8 mouse cellular contexts compared by ENCODE assay signal in the genomic region with DNA sequence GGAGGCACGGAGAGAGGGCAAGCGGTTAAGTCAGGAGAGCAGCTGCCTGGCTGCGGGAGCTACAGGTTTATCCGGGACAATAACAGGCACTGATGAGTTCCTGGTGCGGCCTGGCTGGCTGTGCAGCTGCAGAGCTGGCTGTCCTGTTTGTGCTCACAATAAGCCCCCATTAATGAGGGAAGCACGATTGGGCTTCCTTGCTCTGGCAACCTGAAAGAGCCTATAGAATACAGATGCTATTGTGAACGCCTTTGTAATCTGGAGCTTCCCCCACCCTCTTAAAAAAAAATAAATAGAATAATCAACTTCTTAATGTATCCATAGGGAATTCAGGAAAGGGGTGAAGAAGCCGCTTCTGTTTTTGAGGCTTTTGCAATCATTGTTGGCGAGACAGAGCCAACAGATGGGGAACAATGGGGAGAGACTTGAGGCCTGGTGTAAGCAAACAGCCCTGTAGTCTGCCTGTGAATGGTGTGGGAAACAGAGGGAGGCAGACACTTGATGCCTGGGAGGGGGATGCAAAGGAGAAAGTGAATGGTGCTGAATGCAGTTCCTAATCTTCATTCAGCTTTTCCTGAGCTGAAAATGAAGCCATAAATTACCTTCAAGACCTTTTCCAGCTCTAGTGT. TPM values are rescaled to one million over a fixed set of nuclear protein-coding genes. Genes with fewer than 3 reads are reported as not detected.
DNase-seq lines count a peak whose midpoint lies in the region; ATAC-seq and TF ChIP-seq lines count a peak whose summit lies in the region.

No protein-coding gene starts in this region.

- peak overlapping the region; percentile 55 for H3K4me2 ChIP-seq in heart, embryonic 15.5 days
- peak overlapping the region; percentile 47 for H3K4me2 ChIP-seq in forebrain, embryonic 14.5 days (ENCODE audit: low read length)

- no peak overlapping the region for H3K27ac ChIP-seq in heart, embryonic 15.5 days
- peak overlapping the region; percentile 94 for H3K27ac ChIP-seq in forebrain, embryonic 14.5 days (ENCODE audit: low read depth, low read length)
- H3K27ac ChIP-seq in midbrain, embryonic 10.5 days (replicated peaks), result peak overlapping the region; percentile 85

- 0 out of 2 replicates have a peak, but pooled peaks have one; percentile 11 for TF ChIP-seq POLR2A in brain, embryonic 14.5 days (IDR thresholded peaks at IDR 0.05; ENCODE audit: borderline replicate concordance, extremely low read depth, insufficient read depth, insufficient read length, poor library complexity, severe bottlenecking)

- peaks cover 20% of the 10 kb centered on the region for H3K4me1 ChIP-seq in heart, embryonic 15.5 days (replicated peaks)
- H3K4me1 ChIP-seq in forebrain, embryonic 14.5 days (ENCODE audit: control insufficient read depth, insufficient read depth, low read length), result peaks cover 41% of the 10 kb centered on the region
- peaks cover 65% of the 10 kb centered on the region for H3K4me1 ChIP-seq in midbrain, embryonic 10.5 days

- DNase-seq in heart, postnatal 25 days (ENCODE audit: low spot score), result no peak
- peak; percentile 92 for DNase-seq in brain, embryonic 14.5 days (ENCODE audit: low read depth)
- DNase-seq in forebrain, embryonic 14.5 days (ENCODE audit: low spot score), result peak; percentile 81
- DNase-seq in midbrain, embryonic 10.5 days (ENCODE audit: low spot score), result peak; percentile 79
- no peak for DNase-seq in ovary, postnatal 14 days (ENCODE audit: low spot score)
- DNase-seq in frontal cortex, postnatal 10 days (ENCODE audit: low spot score in 2 of 2), result no peak
- no peak for DNase-seq in frontal cortex, postnatal 25 days (ENCODE audit: low spot score in 2 of 2)

- intact Hi-C loops in heart, postnatal 25 days (cut with DNase I), result loop anchor here (5.0 kb wide), 4 partner anchors 83 to 823 kb away; a partner anchor contains a TSS

- no peaks in the 10 kb centered on the region for H3K9me3 ChIP-seq in heart, embryonic 15.5 days (replicated peaks)
- no peaks in the 10 kb centered on the region for H3K9me3 ChIP-seq in forebrain, embryonic 14.5 days (replicated peaks; ENCODE audit: control insufficient read depth, low read length)
- no peaks in the 10 kb centered on the region for H3K9me3 ChIP-seq in midbrain, embryonic 10.5 days (replicated peaks)

- no peaks in the 10 kb centered on the region for H3K27me3 ChIP-seq in heart, embryonic 15.5 days
- no peaks in the 10 kb centered on the region for H3K27me3 ChIP-seq in forebrain, embryonic 14.5 days (replicated peaks; ENCODE audit: control insufficient read depth, insufficient read depth, low read length)
- H3K27me3 ChIP-seq in midbrain, embryonic 10.5 days (ENCODE audit: low read depth, poor library complexity, severe bottlenecking), result peaks cover 7% of the 10 kb centered on the region; the same call in 1 of the 2 replicates

- 42% methylated on average over 9 of the region's 9 CpGs for WGBS in heart, embryonic 15.5 days
- 2% methylated on average over 9 of the region's 9 CpGs for WGBS in forebrain, embryonic 14.5 days
- 4% methylated on average over 9 of the region's 9 CpGs for WGBS in midbrain, embryonic 10.5 days

- H3K36me3 ChIP-seq in heart, embryonic 15.5 days, result no peaks in the 10 kb centered on the region
- H3K36me3 ChIP-seq in forebrain, embryonic 14.5 days (ENCODE audit: control insufficient read depth, insufficient read depth, low read length), result no peaks in the 10 kb centered on the region
- H3K36me3 ChIP-seq in midbrain, embryonic 10.5 days, result no peaks in the 10 kb centered on the region

- ATAC-seq in heart, embryonic 15.5 days (replicated peaks; ENCODE audit: insufficient number of reproducible peaks, insufficient read depth, low FRiP score, low read depth), result no peak
- peak; percentile 47 for ATAC-seq in forebrain, embryonic 14.5 days

- no peak for TF ChIP-seq CTCF in brain, embryonic 14.5 days (IDR thresholded peaks at IDR 0.05; ENCODE audit: borderline replicate concordance, extremely low read depth, insufficient read depth, insufficient read length)

- no peak overlapping the region for H3K9ac ChIP-seq in heart, embryonic 15.5 days
- peak overlapping the region; percentile 43 for H3K9ac ChIP-seq in forebrain, embryonic 14.5 days (ENCODE audit: low read length)

- H3K4me3 ChIP-seq in heart, embryonic 15.5 days, result no peak overlapping the region
- H3K4me3 ChIP-seq in forebrain, embryonic 14.5 days (ENCODE audit: low read depth, low read length), result no peak overlapping the region
- peak overlapping the region; percentile 38 for H3K4me3 ChIP-seq in midbrain, embryonic 10.5 days

RNA-seq across cellular contexts. Expression of a gene that starts 2.4 kb away (rescaled TPM):
- 26.4 and 27.4 TPM in 2 replicates for polyA plus RNA-seq in heart, embryonic 15.5 days (2015; fragmentation: Nextera tagmentation; extraction: Ambion mirVana)
- 1 to 10 TPM; 6.2 to 9.7 TPM for total RNA-seq in heart, postnatal 25 days (2021)
- 19.1 and 20.4 TPM in 2 replicates for polyA plus RNA-seq in brain, embryonic 14.5 days (2012; rRNA removed)
- 22.7 and 23.7 TPM in 2 replicates for polyA plus RNA-seq in forebrain, embryonic 14.5 days (2014; fragmentation: Nextera tagmentation; extraction: Ambion mirVana)
- 25.3 and 25.7 TPM in 2 replicates for polyA plus RNA-seq in midbrain, embryonic 10.5 days (2016; fragmentation: Nextera tagmentation; extraction: Ambion mirVana)

Comparison
In these comparisons a context has a peak if more than half of its experiments do, and no peak if none do; other contexts are left out.
1. DNase-seq: peak in brain, embryonic 14.5 days (single experiment), forebrain, embryonic 14.5 days (single experiment) and midbrain, embryonic 10.5 days (single experiment); none in heart, postnatal 25 days (single experiment), ovary, postnatal 14 days (single experiment), frontal cortex, postnatal 10 days (0 of 2) and frontal cortex, postnatal 25 days (0 of 2).